Mouse (Mus musculus) left cerebral cortex, postnatal 36 days (tissue): Measurements from ENCODE around the gene Pbx2. TPM values are rescaled to one million over a fixed set of nuclear protein-coding genes. Genes with fewer than 3 reads are reported as not detected.

Experiments
- DNase-seq, 2 experiments: peaks; one replicate each; pipeline ENCODE4 v3.0.0; 2021 to 2022; ENCODE audit warnings: low spot score in 2 of 2, mixed read lengths in 1 of 2
- intact Hi-C: fragments of 180-260 bp; cut with DNase I; formaldehyde crosslinking; loops from one replicate; pipeline ENCODE4 v1.15.1; 2025
- total RNA-seq, 2 experiments: library from RNA; stranded (reverse); gene quantifications; 2 replicates each; pipeline ENCODE4 v1.2.3; 2021

Pbx2 gene
- total RNA-seq, 2 experiments from 2014 or later: 53.2 to 58.4 TPM

- intact Hi-C loops: no loop called here
- DNase-seq: no peak
Observed at GRCm38 (mm10) chr17:34623161-34623560, 32.1 kb downstream of the Pbx2 start.

GRCm38 (mm10) chr17:34624981-34625380, 33.9 kb downstream of the Pbx2 start:
- intact Hi-C loops: loop anchor here (5.0 kb wide), 1 partner anchor 272 kb away; the partner anchor contains the start of genes C2 and Ehmt2
- no peak for DNase-seq

- DNase-seq: no peak
- intact Hi-C loops: loop anchor here (5.0 kb wide), 1 partner anchor 271 kb away; the partner anchor contains the start of genes C2 and Ehmt2
Observed at GRCm38 (mm10) chr17:34626062-34626772, 35.2 kb downstream of the Pbx2 start.

GRCm38 (mm10) chr17:34626773-34627092, 35.7 kb downstream of the Pbx2 start:
- intact Hi-C loops: loop anchor here (5.0 kb wide), 1 partner anchor 271 kb away; the partner anchor contains the start of genes C2 and Ehmt2
- DNase-seq: no peak

GRCm38 (mm10) chr17:34627093-34627942, 36.3 kb downstream of the Pbx2 start:
- peak; percentile 85 to 86 for DNase-seq
- intact Hi-C loops: loop anchor here (5.0 kb wide), 1 partner anchor 270 kb away; the partner anchor contains the start of genes C2 and Ehmt2

GRCm38 (mm10) chr17:34627943-34628643, 37.0 kb downstream of the Pbx2 start, which contains the start of gene Ppt2:
Gene Ppt2, minus strand, starts transcription at chr17:34628510.
- no peak for DNase-seq
- intact Hi-C loops: loop anchor here (5.0 kb wide), 1 partner anchor 269 kb away; the partner anchor contains the start of genes C2 and Ehmt2

GRCm38 (mm10) chr17:34628644-34628967, 37.5 kb downstream of the Pbx2 start:
- intact Hi-C loops: loop anchor here (5.0 kb wide), 1 partner anchor 269 kb away; the partner anchor contains the start of genes C2 and Ehmt2
- DNase-seq: no peak

GRCm38 (mm10) chr17:34629221-34629751, 38.2 kb downstream of the Pbx2 start, which contains the start of gene Prrt1:
Gene Prrt1, plus strand, starts transcription at chr17:34629533.
- intact Hi-C loops: loop anchor here (5.0 kb wide), 1 partner anchor 268 kb away; the partner anchor contains the start of genes C2 and Ehmt2

GRCm38 (mm10) chr17:34629796-34630603, 38.9 kb downstream of the Pbx2 start:
- DNase-seq: no peak
- intact Hi-C loops: loop anchor here (5.0 kb wide), 2 partner anchors 33 to 267 kb away; partner anchors contain the start of genes Ager, C2 and Ehmt2

More at GRCm38 (mm10) chr17:34629221-34629751, 38.2 kb downstream of the Pbx2 start, which contains the start of gene Prrt1:
- DNase-seq: peak; percentile 64 to 68

GRCm38 (mm10) chr17:34630761-34631301, 39.8 kb downstream of the Pbx2 start:
- peak in 1 of 2 experiments; percentile 70 for DNase-seq
- intact Hi-C loops: loop anchor here (5.0 kb wide), 1 partner anchor 34 kb away; the partner anchor contains the start of gene Ager

- intact Hi-C loops: loop anchor here (5.0 kb wide), 1 partner anchor 34 kb away; the partner anchor contains the start of gene Ager
- no peak for DNase-seq
Observed at GRCm38 (mm10) chr17:34631647-34632046, 40.6 kb downstream of the Pbx2 start.

GRCm38 (mm10) chr17:34632261-34632691, 41.2 kb downstream of the Pbx2 start:
- intact Hi-C loops: loop anchor here (5.0 kb wide), 1 partner anchor 35 kb away; the partner anchor contains the start of gene Ager
- DNase-seq: peak; percentile 86 to 90

GRCm38 (mm10) chr17:34635671-34636070, 44.6 kb downstream of the Pbx2 start:
- intact Hi-C loops: no loop called here
- DNase-seq: no peak

GRCm38 (mm10) chr17:34637459-34637858, 46.4 kb downstream of the Pbx2 start:
- intact Hi-C loops: no loop called here
- DNase-seq: no peak

- no peak for DNase-seq
Observed at GRCm38 (mm10) chr17:34639461-34640255, 48.6 kb downstream of the Pbx2 start.

GRCm38 (mm10) chr17:34640778-34641601, 49.9 kb downstream of the Pbx2 start:
- no peak for DNase-seq
- intact Hi-C loops: no loop called here

More at GRCm38 (mm10) chr17:34639461-34640255, 48.6 kb downstream of the Pbx2 start:
- intact Hi-C loops: no loop called here
